Mouse (Mus musculus) hindbrain, embryonic 16.5 days (tissue): ENCODE data around the gene Prcc. TPM values are rescaled to one million over a fixed set of nuclear protein-coding genes. Genes with fewer than 3 reads are reported as not detected.

ENCODE experiments used
- ATAC-seq: fragments of 200-750 bp; cut with Nextera tagmentation; 2 replicates; pipeline ENCODE4 v1.8.0; 2017; ENCODE audit warnings: moderate TSS enrichment, moderate library complexity
- H3K27ac ChIP-seq: fragments of 300-500 bp; sonication (generic); 2 replicates; pipeline ENCODE4 v1.5.1; 2014; ENCODE audit warnings: low read depth, mild to moderate bottlenecking, control low read depth, low read length, moderate library complexity
- H3K27me3 ChIP-seq: fragments of 300-500 bp; sonication (generic); replicated peaks from 2 replicates; pipeline ENCODE4 v1.6.1; 2014; ENCODE audit warnings: low read length; ENCODE audit not compliant: control insufficient read depth, insufficient read depth
- H3K36me3 ChIP-seq: fragments of 300-500 bp; sonication (generic); 2 replicates; pipeline ENCODE4 v1.6.1; 2014; ENCODE audit warnings: mild to moderate bottlenecking, low read length, moderate library complexity, mixed read lengths; ENCODE audit not compliant: control insufficient read depth, insufficient read depth
- H3K4me1 ChIP-seq: fragments of 300-500 bp; sonication (generic); 2 replicates; pipeline ENCODE4 v1.6.1; 2014; ENCODE audit warnings: low read depth, low read length; ENCODE audit not compliant: control insufficient read depth, insufficient read depth
- H3K4me2 ChIP-seq: fragments of 300-500 bp; sonication (generic); 2 replicates; pipeline ENCODE4 v1.6.1; 2014; ENCODE audit warnings: mild to moderate bottlenecking, low read length, control low read depth, moderate library complexity
- H3K4me3 ChIP-seq: fragments of 300-500 bp; sonication (generic); 2 replicates; pipeline ENCODE4 v1.5.1; 2014; ENCODE audit warnings: mild to moderate bottlenecking, low read length, control low read depth, moderate library complexity
- H3K9ac ChIP-seq: fragments of 300-500 bp; sonication (generic); 2 replicates; pipeline ENCODE4 v1.6.1; 2014; ENCODE audit warnings: low read depth, mild to moderate bottlenecking, control low read depth, low read length, moderate library complexity
- H3K9me3 ChIP-seq: fragments of 300-500 bp; sonication (generic); 2 replicates; pipeline ENCODE4 v1.6.1; 2014; ENCODE audit warnings: mild to moderate bottlenecking, low read length, moderate library complexity; ENCODE audit not compliant: control insufficient read depth
- WGBS: fragments of 180-500 bp; shearing (Covaris S2); extraction: QIAGEN DNeasy Blood & Tissue Kit; methylation state at CpG from one replicate; pipeline ENCODE4 v1.1.7; 2014; 5-methylcytosine and 5-hydroxymethylcytosine counted together
- polyA plus RNA-seq: library from polyadenylated mRNA; unstranded; fragments of >200 nt; fragmentation: Nextera tagmentation; extraction: Ambion mirVana; gene quantifications from 2 replicates; pipeline ENCODE4 v1.2.1, GENCODE M21; 2015

Prcc gene
- polyA plus RNA-seq, 1 experiment from 2014 or later: 13.9 TPM

DNA sequence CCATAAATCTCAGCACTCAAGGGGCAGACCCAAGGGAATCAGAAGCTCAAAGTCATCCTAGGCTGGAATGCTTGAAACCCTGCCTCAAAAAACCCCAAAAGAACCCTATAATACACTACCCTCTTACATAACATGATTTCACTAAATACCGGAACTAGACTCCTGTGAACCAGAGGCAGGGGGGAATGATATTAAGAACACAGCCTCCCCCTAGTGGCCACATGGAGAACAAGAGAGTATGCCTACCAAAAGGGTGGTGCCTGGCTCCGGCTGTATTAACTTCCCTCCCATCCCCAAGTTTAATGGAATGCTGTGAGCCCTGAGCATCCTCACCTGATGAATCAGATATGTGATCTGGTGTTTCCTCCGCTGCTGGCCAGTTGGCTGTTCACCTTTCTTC, 25.6 kb downstream of the Prcc start:
- H3K36me3 ChIP-seq: peaks cover 30% of the 10 kb centered on the region
- H3K4me3 ChIP-seq: no peak overlapping the region
- H3K4me2 ChIP-seq: no peak overlapping the region
- H3K9ac ChIP-seq: no peak overlapping the region
- ATAC-seq: peak; percentile 60; the same call in 1 of the 2 replicates
- H3K27me3 ChIP-seq: no peaks in the 10 kb centered on the region
- H3K27ac ChIP-seq: no peak overlapping the region
- no peaks in the 10 kb centered on the region for H3K4me1 ChIP-seq
- WGBS: 25% methylated on average over 3 of the region's 3 CpGs
- no peaks in the 10 kb centered on the region for H3K9me3 ChIP-seq

DNA sequence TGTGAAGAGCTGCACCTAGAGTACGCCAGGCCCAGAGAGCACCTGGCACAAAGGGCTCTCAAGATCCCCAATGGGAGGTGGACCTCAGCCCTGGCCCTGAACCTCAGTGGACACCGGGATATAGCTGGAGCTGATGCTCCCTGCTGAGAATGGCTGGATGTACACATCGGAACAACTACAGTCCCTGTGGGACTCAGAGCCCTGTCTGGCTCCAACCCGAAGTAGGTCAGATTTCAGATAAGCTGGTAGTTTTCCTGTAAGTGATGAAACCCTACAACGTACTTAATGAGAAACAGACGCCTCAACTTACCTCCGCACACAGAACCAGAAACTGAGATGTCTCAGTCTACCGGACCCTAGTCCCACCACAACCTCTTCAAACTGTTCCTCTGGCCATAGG, 27.7 kb downstream of the Prcc start:
- WGBS: 89% methylated on average over 8 of the region's 8 CpGs
- H3K27me3 ChIP-seq: no peaks in the 10 kb centered on the region
- H3K36me3 ChIP-seq: peaks cover 21% of the 10 kb centered on the region
- no peak overlapping the region for H3K4me3 ChIP-seq
- no peak for ATAC-seq
- peaks cover 2% of the 10 kb centered on the region; the same call in 1 of the 2 replicates for H3K4me1 ChIP-seq
- H3K9me3 ChIP-seq: no peaks in the 10 kb centered on the region
- no peak overlapping the region for H3K4me2 ChIP-seq
- no peak overlapping the region for H3K27ac ChIP-seq
- H3K9ac ChIP-seq: no peak overlapping the region

DNA sequence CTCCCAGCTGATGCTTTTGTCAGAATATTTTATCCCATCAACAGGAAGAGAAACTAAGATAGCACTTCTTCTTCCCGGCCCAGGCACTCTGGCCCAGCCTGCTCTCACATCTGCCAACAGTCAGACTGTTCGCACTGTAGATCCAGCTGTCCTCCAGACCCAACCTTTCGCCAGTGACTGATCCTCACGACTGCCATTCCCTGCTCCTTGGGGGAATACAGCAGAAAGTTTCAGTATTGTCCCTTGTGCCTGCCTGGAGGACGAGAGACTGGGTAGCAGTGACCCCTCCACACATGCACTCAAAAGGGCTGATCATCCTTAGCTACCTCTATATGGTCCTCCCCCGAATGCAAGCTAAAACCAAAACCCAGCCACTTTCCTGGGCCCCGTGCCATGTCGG, 29.5 kb downstream of the Prcc start:
- Histone ChIP-seq H3K36me3 (peaks cover 15% of the 10 kb centered on the region), H3K27me3 (no peaks in the 10 kb centered on the region), H3K9me3 (no peaks in the 10 kb centered on the region), H3K27ac (no peak overlapping the region), H3K4me2 (no peak overlapping the region), H3K9ac (no peak overlapping the region), H3K4me3 (no peak overlapping the region), H3K4me1 (peaks cover 2% of the 10 kb centered on the region; the same call in 1 of the 2 replicates)
- WGBS: 84% methylated on average over 8 of the region's 8 CpGs
- no peak for ATAC-seq

DNA sequence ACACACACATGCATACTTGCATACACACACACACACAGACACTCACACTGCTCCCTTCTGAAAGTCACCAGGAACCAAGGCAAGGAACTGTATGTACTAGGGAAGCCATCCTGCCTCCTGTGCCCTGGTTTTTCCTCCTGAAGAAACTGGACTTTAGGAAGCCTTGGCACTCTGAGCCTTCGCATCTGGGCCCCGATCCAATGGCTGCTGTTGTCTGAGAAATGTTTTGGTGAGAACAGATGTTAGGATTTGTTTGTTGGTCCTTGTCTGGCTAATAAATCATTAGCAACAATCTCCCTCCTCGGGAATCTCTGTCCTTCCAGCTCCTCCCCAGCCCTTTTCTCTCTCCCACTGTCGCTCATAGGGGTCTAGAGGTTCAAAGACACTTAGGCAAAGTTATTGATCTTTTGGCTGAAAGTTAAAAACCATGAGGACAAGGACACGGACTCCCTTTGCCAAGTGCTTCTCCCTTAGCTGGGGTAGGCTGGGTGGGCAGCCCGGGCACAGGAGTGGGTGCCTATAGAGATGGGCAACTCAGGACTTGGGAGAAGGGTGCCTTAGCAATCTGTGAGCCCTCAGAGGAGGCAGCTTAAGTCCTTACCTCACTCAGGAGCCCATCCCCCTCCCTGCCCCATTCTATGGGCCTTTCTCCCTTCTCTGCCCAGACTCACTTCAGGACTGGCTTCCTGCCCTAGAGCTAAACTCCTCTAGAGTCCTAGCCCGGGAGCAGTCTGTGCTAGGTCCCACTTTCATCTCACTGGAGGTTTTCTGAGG, 30.4 kb downstream of the Prcc start:
- H3K4me3 ChIP-seq: no peak overlapping the region
- H3K27me3 ChIP-seq: no peaks in the 10 kb centered on the region
- H3K9ac ChIP-seq: no peak overlapping the region
- H3K4me2 ChIP-seq: no peak overlapping the region
- H3K4me1 ChIP-seq: peaks cover 2% of the 10 kb centered on the region; the same call in 1 of the 2 replicates
- 57% methylated on average over 7 of the region's 7 CpGs for WGBS
- H3K9me3 ChIP-seq: no peaks in the 10 kb centered on the region
- ATAC-seq: no peak
- H3K36me3 ChIP-seq: peaks cover 15% of the 10 kb centered on the region
- no peak overlapping the region for H3K27ac ChIP-seq

DNA sequence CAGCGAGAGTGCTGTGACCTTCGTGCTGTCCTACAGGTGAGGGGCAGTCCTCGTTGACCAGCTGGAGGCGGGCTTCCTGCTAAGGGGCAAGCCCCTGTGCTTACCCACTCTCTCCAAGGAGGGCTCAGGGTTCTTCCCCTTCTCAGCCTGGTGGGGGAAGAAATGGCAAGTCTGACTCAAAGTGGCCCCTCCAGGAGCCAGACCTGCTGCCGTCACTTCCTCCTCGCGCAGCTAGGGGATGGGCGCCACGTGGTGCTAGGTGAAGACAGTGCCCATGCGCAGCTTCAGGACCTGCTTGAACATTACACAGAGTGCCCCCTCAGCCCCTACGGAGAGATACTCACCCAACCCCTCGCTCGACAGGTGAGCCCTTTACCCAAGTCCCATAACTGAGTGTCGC, 36.3 kb downstream of the Prcc start:
- no peak overlapping the region for H3K4me2 ChIP-seq
- no peak overlapping the region for H3K9ac ChIP-seq
- no peaks in the 10 kb centered on the region for H3K9me3 ChIP-seq
- H3K4me1 ChIP-seq: peaks cover 1% of the 10 kb centered on the region; the same call in 1 of the 2 replicates
- no peak for ATAC-seq
- H3K27ac ChIP-seq: no peak overlapping the region
- H3K4me3 ChIP-seq: no peak overlapping the region
- H3K36me3 ChIP-seq: no peaks in the 10 kb centered on the region
- WGBS: 88% methylated on average over 14 of the region's 14 CpGs
- no peaks in the 10 kb centered on the region for H3K27me3 ChIP-seq

DNA sequence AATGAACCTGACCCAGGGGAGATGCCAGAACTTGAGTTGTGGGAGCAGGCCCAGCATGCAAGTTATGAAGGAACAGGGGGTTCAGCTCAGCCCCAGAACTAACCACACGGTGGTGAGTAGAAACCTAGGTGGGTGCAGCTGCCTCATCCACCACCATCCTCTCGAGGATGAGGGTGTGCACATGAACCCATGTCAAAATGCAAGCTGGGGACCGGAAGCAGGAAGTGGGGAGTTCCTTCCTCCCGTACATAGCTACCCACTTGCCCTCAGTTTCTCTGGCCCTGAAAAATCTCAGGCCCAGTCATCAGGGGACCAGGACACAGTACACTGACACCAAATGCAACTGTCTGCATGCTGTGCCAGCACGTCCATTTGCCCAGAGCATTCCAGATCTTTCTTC, 37.7 kb downstream of the Prcc start:
- no peaks in the 10 kb centered on the region for H3K27me3 ChIP-seq
- H3K4me3 ChIP-seq: no peak overlapping the region
- H3K4me1 ChIP-seq: no peaks in the 10 kb centered on the region
- no peaks in the 10 kb centered on the region for H3K36me3 ChIP-seq
- 67% methylated on average over 5 of the region's 5 CpGs for WGBS
- no peak overlapping the region for H3K9ac ChIP-seq
- no peak overlapping the region for H3K27ac ChIP-seq
- no peak overlapping the region for H3K4me2 ChIP-seq
- no peaks in the 10 kb centered on the region for H3K9me3 ChIP-seq
- no peak for ATAC-seq

DNA sequence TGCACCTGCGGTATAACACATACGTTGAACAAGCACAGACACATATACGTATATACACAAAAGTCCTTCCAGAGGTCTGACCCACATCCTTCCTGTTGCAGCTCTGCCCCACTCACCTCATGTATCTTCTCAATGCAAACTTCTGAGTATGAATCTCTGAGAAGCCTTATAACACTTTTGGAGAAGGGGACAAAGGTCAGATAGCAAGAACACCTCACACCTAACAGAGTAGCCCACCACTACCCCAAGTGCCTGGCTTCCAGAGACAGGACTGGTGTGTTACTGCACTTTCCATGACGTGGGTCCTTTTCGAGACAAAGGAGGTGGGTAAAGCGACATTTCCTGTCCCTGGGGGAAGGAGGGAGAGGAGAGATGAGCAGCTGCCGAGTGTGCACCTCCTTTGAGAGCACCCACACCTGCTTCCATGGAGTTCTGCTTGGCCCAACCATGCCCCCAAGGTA, 38.7 kb downstream of the Prcc start, which contains the start of gene Sh2d2a:
Gene Sh2d2a, plus strand, starts transcription at position 106 of the 461 bp plus-strand sequence.
- no peak for ATAC-seq
- Histone ChIP-seq H3K4me2 (no peak within 1 kb of the TSS), H3K36me3 (no peaks in the 10 kb centered on the region), H3K27me3 (no peaks in the 10 kb centered on the region), H3K9ac (no peak within 1 kb of the TSS), H3K4me1 (no peaks in the 10 kb centered on the region), H3K27ac (no peak within 1 kb of the TSS), H3K4me3 (no peak within 1 kb of the TSS), H3K9me3 (no peaks in the 10 kb centered on the region)
- 75% methylated on average over 7 of the region's 7 CpGs for WGBS

DNA sequence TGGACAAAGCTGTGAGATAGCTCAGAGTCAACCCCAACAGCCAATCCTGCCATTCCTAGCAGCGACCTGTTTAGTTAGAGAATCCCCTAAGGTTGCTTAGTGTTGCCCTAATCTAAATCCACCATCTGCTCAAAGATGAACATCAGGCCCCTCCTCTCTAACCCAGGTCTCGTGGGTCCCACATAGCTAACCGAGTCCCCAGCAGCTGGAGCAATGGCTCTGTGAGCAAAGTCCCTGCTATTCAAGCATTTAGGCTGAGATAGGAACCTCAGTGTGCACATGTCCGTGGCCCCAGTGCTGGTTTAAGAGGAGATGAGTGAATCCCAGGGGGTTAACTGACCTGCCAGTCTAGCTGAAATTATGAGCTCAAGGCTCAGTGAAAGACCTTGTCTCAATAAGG, 39.2 kb downstream of the Prcc start:
- Histone ChIP-seq H3K9me3 (no peaks in the 10 kb centered on the region), H3K27ac (no peak overlapping the region), H3K4me1 (no peaks in the 10 kb centered on the region), H3K4me2 (no peak overlapping the region), H3K27me3 (no peaks in the 10 kb centered on the region), H3K4me3 (no peak overlapping the region), H3K36me3 (no peaks in the 10 kb centered on the region), H3K9ac (no peak overlapping the region)
- WGBS: 71% methylated on average over 4 of the region's 4 CpGs
- no peak for ATAC-seq

DNA sequence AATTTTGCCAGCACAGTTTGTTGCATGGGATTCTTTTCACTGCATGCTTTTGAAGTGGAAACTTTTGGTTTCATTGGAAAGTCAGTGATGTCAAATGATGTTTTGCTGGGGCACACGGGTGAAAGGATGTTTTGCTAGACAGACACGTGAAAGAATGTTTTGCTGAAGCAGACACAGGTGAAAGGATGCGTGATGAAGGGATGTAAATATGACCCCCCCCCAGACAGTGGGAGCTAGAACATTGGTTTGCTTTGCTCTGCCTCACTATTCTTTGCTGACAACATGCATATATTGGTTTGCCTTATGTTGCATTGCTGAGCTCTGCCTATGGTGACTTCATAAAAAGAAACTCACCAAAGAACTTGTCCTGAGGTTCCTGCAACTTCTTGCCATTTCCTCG, 40.4 kb downstream of the Prcc start:
- Histone ChIP-seq H3K9ac (no peak overlapping the region), H3K36me3 (no peaks in the 10 kb centered on the region), H3K4me1 (no peaks in the 10 kb centered on the region), H3K27me3 (no peaks in the 10 kb centered on the region), H3K4me3 (no peak overlapping the region), H3K9me3 (no peaks in the 10 kb centered on the region), H3K4me2 (no peak overlapping the region), H3K27ac (no peak overlapping the region)
- 86% methylated on average over 4 of the region's 4 CpGs for WGBS
- ATAC-seq: no peak
